Mouse (Mus musculus): ENCODE data around the gene Tnfsfm13.

GRCm38 (mm10) chr11:69653399-69653798 is 42.5 kb downstream of the Tnfsfm13 start:
- TF ChIP-seq CTCF (IDR thresholded peaks at IDR 0.05; ENCODE audit: low read depth) (no peak), EP300 (IDR thresholded peaks at IDR 0.05; ENCODE audit: low read depth) (no peak)

Data from liver, embryonic 14.5 days (tissue).